Mouse (Mus musculus) skeletal muscle tissue, adult 2 months (tissue): ENCODE measurements at regions not wholly inside any gene's neighbourhood (a gene's known extent, or its start where the extent isn't known, plus 50 kb on each side); places are given as distances from the start of the nearest gene placed in this dataset.
A peak's percentile ranks its signal among the peaks of the same experiment; 100 is the strongest.

ENCODE experiments used
- DNase-seq: peaks from one replicate; pipeline ENCODE4 v3.0.0-alpha.2; 2012; ENCODE audit warnings: low read depth, low spot score

DNA sequence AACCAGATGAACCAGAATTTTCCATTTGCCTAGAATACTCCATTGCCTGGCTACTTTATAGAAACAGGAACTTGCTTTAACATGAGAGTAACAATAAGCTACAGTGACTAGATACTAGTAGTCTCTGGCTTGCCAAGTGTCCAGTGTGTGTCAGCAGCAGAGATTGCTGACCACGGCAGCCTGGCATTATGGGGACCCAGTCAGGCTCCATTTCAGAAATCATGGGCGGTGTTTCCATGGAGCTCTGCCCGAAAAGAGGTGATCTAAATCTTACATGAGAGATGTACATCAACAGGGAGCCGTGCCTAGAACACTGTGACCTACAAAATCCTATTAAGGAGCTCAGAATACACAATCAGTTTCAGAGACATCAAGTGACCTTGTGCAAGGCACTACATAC is 160.8 kb upstream of the Bcl6 start:
- peak; percentile 85 for DNase-seq

DNA sequence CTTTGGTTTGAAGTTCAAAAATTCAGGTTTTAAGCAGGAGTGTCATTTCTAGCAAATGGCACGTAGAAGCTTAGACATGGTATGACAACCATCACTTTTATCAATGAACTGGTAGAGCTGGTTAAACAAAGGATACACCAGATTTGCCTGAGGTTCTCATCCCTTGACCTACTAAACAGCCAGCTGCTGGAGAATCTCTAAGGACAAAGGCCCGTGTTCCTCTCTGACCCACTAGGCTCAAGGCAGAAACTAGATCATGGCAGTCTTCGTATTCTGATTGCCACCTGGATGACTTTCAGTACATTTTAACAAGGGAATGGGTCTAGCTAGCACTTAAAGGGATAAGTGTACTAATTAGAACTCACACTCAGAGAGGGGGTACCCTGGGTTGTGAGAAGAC is 155.2 kb upstream of the Bcl6 start:
- DNase-seq: no peak

DNA sequence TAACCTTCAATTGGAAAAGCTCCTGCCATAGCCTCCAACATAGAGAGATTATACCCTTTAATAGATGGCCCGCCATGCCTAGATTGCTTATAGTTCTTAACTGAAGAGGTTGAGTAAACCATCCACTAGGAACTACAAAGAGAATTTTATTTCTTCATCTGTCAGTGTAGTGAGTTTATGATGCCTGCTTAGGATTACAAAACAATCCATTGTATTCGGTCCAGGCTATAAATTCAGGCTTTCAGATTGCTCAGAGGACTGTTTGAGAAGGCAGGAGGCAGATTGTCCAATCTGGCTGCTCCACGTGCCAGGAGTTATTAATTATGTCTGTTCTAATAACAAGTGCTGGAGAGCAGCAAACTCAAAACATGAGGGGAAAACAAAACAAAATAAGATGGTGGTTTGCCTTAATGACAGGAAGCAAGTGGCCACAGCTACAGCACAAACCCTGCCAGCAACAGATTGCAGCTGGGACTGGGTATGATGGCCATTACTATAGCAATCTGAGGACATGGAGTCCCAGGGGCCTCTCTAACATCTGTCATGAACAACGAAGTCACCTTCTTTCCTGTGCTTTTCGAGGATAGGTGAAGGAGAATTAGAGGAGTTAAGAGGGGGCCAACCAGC is 154.4 kb upstream of the Bcl6 start:
- DNase-seq: no peak

DNA sequence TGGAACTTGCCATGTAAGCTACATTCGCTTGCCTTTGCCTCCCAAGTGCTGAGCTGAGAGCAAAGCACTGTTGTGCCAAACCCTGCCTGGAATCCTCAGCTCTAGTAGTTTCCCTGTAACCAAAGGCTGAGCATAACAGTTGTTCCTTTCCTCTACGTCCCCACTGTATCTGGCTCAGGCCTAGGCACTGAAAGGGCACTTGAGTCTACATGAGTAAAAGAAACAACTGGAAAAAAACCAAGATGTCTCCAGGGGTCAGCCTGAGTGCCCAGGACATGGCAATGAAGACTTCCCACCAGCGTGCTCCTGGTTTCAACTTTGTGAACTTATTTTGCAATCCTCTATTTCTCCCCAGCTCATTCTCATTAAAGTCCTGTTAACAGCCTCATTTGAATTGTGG is 150.5 kb upstream of the Bcl6 start:
- DNase-seq: no peak

DNA sequence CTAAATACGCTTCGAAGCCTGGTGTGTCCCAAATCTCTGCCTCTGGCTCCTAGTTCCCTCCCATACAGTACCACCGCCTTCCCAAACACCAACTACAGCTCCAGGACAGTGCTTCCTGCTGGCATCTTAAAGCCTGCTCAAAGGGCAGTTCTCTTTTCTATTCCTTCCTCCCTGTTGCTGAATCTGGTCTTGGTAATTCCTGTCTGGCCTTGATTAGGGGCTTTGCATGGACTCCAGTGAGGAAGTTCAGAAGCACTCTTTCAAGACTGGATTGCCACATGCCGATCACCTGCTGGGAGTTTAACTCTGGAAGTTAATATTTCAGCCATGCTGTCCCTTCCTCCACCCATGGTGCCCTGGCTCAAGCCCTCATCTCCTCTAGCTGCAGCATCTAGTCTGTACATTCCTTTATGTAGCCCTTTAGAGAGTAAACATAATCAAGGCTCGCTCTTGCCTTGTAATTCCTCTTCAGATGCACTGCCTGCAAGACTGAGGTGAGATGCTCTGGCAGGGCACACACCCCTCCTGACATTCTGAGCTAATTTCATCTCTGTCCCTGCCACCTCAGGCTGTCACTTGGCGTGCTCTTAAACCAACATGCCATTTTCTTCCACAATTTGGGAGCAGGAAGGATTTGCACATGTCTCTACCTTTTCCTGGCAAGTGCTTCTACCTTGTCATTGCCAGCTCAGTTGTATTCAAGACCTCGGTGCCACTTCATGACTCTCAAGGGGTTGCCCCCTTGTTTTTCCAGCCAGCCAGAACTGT is 148.8 kb upstream of the Bcl6 start:
- no peak for DNase-seq

DNA sequence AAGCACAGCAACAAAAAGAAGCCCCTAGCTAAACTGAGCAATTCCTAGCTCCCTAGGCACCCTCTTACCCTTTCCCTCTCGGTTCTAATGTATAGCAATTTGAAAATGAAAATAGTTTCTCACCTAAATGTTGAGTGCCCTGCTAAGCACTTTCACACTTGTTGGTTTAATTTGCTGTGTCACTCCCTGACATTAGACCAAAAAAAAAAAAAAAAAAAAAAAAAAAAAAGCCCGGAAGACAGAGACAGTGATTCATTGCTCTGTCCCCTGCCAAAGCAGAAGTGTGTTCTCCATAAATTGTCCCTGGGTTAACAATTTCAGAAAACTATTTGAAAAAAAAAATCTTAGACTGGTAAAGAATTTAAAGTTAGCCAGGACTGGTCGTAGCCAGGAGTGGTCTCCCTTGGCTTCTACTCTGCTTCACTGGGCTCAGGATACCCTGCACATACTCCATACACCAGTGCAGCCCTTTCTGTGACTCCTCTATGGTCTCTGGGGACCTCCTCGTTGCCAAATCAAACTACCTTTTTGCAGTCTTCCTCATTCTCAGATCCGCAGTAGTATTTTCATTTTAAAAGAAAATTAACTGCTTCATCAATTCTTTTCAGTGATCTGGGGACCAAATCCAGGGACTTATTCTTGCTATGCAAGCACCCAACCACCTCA is 148.0 kb upstream of the Bcl6 start:
- no peak for DNase-seq

DNA sequence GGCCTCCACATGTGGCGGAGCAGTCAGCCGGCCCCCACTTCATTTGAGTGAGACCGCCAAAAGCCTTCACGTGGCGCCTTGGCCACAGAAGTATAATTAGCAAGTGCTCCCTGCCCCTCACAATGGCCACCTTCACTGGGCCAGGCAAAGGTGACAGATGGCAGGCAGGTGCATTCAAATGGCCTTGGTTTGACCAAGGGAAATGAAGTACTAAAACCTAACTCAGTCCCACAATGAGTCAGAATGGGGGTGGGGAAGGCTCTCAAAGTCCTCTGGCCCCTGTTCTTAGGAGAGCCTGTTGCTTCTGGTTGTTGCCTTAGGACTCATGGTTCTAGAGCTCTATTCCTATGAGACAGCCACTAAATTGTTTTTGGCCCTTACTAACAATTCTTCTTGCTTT is 147.2 kb upstream of the Bcl6 start:
- no peak for DNase-seq

DNA sequence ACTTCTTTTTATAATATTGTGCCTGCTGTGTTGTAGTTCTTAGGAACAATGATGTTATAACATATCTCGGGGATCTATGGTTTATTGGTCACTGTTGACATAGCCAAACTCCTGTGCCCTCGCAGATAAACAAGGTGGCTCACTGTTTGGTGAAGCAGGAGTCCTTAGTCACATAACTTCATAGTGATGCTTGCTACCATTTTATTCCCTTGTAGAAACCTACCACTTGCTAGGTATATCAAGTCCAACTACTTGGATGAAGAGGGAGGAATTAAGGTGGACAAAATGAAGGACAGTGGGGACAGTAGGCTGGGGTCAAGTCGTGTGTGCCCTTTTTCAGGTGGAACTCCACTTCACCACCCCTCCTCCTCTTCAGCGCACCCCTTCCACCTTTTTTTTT is 146.7 kb upstream of the Bcl6 start:
- DNase-seq: no peak

DNA sequence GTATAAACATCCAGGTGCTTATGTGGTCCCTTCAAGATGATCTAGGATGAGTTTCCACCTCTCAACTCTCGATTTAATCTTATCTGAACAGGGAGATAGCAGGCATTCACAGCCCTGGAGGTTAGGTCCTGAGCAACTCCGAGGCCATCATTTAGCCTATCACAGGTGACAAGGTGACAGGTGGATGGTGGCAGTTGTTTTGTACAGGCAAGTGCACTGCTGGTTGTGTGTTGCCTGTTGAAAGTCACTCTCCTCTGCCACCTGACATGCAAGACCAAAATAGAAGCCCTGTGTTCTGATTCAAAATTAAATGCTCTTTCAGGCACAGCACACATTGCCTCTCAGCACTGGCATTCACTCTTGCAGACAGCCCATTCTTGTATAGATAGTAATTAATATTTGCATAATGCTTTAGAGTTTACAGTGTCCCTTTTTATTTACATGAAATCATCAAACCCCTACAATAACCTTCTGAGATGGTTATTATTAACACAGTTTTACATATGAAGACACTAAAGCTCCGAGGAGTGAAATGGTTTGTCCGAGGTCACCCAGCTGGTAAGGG is 145.9 kb upstream of the Bcl6 start:
- no peak for DNase-seq

DNA sequence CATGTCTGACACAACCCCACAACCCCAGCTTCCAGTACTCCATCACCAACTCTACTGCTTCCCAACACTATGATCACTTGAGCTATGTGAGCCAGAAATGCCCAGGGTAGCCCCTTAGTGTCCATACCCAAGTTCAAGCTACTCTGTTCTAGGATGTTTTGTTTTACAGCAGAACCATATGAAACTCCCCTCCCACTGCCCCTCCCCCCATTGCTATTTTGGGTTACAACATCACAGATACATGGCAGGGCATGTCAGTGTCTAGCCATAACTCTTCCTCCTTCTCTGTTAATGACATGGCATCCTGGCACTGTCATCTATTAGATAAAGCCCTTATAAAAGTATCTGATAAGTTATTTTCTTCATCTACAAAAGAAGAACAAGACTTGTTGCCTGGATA is 142.0 kb upstream of the Bcl6 start:
- DNase-seq: no peak

DNA sequence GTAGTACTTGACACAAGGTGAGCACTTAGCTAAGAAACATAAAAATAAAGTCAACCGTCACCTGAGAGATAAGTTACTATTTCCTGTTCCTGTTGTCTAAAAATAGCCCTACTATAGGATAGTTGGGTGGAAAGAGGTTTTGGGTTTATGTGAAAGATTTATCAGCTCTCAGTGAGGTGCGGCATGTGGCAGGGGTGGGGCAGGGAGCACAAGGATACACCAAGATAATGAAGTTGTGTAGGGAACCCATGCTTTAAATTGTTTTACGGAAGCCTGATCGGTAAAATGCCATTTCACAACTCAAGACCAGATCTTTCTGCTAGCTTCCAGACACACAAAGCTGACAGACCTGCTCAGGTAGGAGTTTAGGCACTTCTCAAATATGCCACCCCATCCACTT is 141.0 kb upstream of the Bcl6 start:
- no peak for DNase-seq

DNA sequence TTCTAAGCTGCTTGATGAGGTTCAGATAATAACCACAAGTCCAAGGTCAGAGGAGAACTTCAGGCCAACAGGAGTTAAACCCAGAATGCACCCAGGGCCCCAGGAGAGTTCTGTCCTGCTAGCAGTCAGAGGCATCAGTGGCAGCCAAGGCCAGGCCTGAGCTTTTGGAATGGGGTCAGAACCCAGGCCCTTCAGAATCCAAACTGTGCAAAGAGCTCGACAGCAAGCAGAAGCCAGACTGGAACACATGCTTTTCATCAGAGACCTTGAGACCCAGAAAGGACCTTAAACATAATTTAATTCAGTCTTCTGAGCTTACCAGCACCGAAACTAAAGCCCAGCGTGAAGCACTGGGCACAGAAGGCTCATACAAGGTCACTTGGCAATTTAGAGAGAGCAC is 139.9 kb upstream of the Bcl6 start:
- DNase-seq: peak; percentile 53

DNA sequence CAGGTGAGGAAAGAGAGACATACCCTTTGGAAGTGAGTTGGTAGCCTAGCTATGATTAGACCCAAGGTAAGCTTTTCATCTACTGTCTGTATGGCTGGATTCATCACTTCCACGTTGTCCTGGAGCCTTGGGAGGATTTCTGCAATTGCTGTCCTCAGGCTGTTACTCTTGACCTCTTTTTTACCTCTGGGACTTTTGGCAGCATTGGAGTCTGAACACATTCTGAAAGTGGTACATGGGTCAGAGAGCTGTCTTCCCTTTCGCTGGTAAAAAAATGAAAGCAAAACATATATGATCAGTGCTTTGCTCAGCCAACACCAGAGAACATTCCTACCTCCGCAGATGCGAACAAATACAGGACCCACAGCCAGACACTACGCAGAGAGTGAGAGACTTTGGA is 136.1 kb upstream of the Bcl6 start:
- no peak for DNase-seq

DNA sequence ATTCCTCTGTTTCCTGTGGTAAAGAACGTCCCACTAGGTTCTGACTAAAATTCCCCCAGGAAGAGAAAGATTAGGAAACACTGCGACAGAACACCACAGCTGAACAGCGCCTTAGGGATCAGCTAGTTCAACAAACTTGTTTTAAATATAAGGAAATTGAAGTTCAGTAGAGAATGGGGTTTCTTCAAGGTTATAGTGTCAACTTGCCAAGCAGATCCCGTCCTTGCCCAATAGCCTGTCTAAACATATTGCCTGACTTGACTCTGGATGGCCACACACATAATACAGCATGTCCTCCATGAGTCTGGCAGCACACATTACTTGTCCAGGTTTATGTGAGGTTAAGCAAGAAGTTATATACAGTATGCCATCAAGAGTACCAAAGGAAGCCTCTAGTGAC is 135.4 kb upstream of the Bcl6 start:
- DNase-seq: no peak

DNA sequence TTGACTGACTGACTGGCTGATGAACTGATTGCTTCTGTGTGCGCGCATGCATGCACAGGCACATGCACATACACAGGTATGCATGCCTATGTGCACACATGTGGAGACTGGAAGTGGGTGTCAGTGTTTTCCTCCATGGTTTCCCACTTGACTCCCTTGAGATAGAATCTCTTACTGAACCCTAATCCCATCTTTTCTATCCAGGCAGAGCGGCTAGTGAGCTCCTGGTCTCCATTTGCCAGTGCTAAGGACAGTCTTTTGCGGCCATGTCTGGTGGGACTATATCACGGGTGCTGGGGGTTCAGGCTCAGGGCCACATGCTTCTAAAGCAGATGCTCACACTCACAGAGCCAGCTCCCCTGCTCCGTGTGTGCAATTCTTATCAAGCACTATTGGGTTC is 133.0 kb upstream of the Bcl6 start:
- DNase-seq: no peak

DNA sequence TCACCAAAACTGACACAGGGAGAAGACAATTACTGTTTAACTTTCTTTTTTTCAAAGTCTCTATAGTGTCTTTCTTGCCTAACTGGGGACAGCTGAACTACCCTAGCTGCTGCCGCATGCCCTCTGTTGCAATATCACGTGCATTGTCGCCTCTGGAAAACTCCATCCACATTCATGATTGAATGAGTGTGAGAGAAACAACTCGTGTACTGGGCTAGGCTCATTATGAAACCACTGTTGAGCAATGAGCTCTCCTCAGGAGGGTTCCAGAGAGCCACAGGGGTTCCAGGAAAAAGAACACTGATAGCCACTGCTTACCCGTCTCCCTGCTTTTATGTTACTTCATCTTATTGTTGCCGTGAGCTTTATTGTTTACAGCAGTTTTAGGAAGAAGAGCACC is 132.2 kb upstream of the Bcl6 start:
- DNase-seq: peak; percentile 60

DNA sequence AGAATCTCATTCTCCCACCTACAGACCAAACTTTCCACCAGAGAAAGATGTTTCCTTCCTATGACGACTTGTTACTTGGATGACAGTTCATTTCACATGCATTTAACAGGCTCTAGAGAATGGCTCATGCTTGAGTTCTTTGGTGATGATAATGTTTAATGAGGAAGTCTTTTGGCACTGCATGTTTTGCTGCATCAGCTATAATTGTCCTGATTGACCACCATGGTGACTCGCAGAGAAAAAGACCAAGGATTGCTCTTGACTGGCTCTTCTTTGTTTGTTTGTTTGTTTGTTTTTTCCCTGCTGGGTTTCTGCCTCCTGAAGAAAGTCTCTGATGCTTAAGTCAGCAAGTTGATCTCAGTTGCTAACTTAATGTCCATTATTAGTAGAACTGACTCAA is 129.8 kb upstream of the Bcl6 start:
- no peak for DNase-seq

DNA sequence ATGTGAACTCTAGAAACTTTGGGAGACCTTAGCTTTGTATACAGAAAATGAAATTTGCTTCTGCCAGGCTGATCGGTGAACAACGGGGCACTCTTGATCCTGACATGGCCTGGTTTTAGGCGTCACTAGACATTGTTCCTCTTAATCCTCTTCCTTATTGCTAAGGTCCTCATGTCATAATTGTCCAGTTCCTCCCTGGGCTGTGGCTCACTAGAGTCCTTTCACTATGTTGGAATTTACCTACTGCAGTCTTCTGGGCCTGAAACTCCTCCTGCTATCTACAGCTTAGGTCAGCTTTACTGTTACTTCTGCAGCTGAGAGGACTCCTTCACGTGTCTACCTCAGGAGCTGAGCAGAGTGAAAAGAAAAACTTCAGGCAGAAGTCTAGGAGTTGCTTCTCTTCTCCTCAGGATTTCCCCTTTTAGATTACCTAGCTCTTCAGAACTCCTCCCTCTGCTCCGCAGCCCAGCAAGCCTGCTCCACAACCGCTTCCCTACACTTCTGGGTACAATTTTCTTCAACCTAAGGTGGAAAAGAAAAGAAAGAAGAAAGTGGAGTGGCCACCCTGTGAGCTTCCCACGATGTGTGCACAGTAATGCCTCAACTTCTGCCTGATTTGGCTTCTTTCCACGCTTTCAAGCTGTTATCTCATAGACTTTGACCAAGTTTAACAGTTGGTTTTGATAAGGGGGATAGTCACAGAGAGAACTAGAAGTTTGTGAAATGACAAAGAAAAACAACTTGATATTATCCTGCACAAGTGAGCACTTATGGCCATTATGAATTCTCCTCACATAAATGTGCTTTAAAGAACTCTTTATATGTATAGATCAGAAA is 114.4 kb upstream of the Bcl6 start:
- no peak for DNase-seq

DNA sequence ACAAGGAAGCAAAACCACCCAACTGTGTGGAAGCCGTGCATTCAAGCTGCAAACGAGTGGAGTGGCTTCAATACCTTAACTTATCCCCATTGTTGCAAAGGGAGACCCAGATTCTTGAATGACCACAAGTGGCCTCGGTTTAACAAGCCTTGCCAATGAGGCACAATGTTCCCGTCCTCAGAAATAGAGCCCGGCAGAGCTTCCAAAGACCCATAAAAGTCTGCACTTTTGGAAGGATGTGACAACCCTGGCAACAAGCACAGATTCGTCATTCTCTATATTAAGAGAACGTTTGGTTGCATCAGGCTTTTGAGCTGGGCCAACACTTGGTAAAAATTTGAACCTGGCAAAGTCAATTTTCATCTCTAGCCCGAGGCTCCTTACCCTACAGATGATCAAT is 108.9 kb upstream of the Bcl6 start:
- peak; percentile 91 for DNase-seq

DNA sequence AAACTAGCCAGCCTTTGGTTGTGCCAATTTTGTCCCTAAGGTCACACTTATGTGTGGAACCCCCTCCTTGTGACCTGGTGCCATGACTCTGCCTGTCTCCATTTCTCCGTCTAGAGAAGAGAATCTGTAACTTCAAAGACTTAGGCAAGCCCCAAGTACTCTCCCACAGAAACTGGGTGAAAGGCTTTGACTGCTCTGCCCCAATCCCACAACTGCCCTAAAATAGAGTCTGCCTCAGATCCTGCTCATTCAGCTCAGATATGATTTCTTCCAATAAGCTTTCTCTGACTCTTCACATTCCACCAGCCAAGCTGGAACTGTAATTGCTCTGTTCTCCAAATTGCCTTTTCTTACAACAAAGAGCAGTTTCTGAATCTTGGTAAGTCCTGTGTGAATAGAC is 107.4 kb upstream of the Bcl6 start:
- peak; percentile 65 for DNase-seq

DNA sequence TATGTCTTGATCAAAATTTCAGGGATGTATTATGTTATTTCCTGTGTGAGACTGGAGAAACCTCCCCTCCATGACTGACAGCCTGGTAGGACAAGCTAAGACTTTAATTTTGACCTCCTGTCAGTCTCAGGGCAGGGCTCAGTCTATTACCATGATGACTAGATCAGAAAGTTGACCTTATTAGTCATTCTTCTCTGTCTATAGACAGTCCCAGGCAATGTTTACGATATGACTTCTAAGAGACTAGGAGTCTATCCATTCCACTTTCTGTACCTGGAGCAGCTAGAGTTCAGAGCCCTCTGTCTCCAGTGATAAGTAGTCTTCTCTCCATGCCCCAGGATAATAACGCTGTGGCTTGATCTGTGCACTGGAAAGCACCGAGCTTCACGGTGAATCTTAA is 107.0 kb upstream of the Bcl6 start:
- DNase-seq: no peak

DNA sequence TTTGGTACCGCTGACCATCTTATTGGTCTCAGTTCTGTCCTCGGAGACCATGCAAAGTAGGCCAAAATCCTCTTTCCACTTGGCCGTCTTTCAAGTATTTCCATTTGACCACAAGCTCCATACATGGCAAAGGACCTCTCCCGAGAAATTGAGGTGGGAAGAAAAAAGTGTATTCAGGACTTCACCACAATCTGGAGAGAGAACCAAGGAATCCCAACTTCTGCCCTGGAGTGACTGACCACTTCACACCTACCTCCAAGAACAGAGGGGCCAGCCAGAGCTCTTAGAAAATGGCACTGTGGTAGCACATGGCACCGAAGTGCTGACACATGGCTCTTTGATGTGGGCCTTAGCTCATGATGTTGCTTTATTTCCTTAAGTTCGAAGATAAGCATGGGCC is 105.9 kb upstream of the Bcl6 start:
- DNase-seq: no peak
